Comparison of ENCODE assay signal across 10 mouse cellular contexts in genomic region chr1:173333312-173334253, GRCm38 (mm10). TPM values are rescaled to one million over a fixed set of nuclear protein-coding genes. Genes with fewer than 3 reads are reported as not detected.
A peak's percentile ranks its signal among the peaks of the same experiment; 100 is the strongest.
DNase-seq lines count a peak whose midpoint lies in the region; ATAC-seq and TF ChIP-seq lines count a peak whose summit lies in the region.
"Had no signal": no experiment of that assay in that cellular context is flagged by ENCODE, and none has a peak within 500 bp of the region (broad histone marks: within the 10 kb centered on the region; RNA-seq: fewer than 3 reads in every experiment).

Gene Ackr1, minus strand, starts transcription at chr1:173333750.

- H3K27ac ChIP-seq in liver, postnatal 0 days (ENCODE audit: low read depth), result peak within 1 kb of the TSS; percentile 92

- WGBS in liver, postnatal 0 days (ENCODE audit: insufficient replicate concordance), result 33% methylated on average over 9 of the region's 9 CpGs

- DNase-seq in gastrocnemius, postnatal 4 days (ENCODE audit: low spot score in 2 of 2), result no peak
- DNase-seq in gastrocnemius, adult 18-20 months (ENCODE audit: low spot score), result no peak
- no peak for DNase-seq in G1E (ENCODE audit: low spot score)
- DNase-seq in liver, postnatal 0 days, result peak; percentile 70
- DNase-seq in embryo, embryonic 11 days, result no peak
- no peak for DNase-seq in frontal cortex, postnatal 25 days (ENCODE audit: low spot score in 2 of 2)
- DNase-seq in kidney, postnatal 25 days, result no peak
- DNase-seq: heart, postnatal 14 days had no signal

- peaks cover 3% of the 10 kb centered on the region; the same call in 1 of the 2 replicates for H3K27me3 ChIP-seq in G1E (ENCODE audit: insufficient read depth, low read length)
- H3K27me3 ChIP-seq in liver, postnatal 0 days (ENCODE audit: insufficient read depth, low read length), result no peaks in the 10 kb centered on the region

- H3K4me2 ChIP-seq in liver, postnatal 0 days (ENCODE audit: low read depth, low read length), result peak within 1 kb of the TSS; percentile 69

- H3K36me3 ChIP-seq in G1E (replicated peaks), result no peaks in the 10 kb centered on the region
- no peaks in the 10 kb centered on the region for H3K36me3 ChIP-seq in liver, postnatal 0 days (replicated peaks; ENCODE audit: insufficient read depth, low read length)

- H3K4me3 ChIP-seq in G1E (ENCODE audit: low read depth, low read length), result no peak within 1 kb of the TSS
- peak within 1 kb of the TSS; percentile 58 for H3K4me3 ChIP-seq in liver, postnatal 0 days (ENCODE audit: low read depth, low read length)
- H3K4me3 ChIP-seq: myocyte had no signal

- no peak for TF ChIP-seq CTCF in G1E (IDR thresholded peaks at IDR 0.05; ENCODE audit: low read depth, low read length)
- TF ChIP-seq CTCF in liver, postnatal 0 days (IDR thresholded peaks at IDR 0.05; ENCODE audit: low read depth), result no peak

- peak within 1 kb of the TSS; percentile 58 for H3K9ac ChIP-seq in liver, postnatal 0 days (replicated peaks)

- H3K9me3 ChIP-seq in G1E (replicated peaks), result peaks cover 45% of the 10 kb centered on the region
- no peaks in the 10 kb centered on the region for H3K9me3 ChIP-seq in liver, postnatal 0 days (ENCODE audit: low read length)

- TF ChIP-seq EP300 in liver, postnatal 0 days (IDR thresholded peaks at IDR 0.05; ENCODE audit: low read depth), result peak; percentile 83

- peaks cover 21% of the 10 kb centered on the region; the same call in 1 of the 2 replicates for H3K4me1 ChIP-seq in G1E (ENCODE audit: insufficient read depth, low read depth, low read length)
- H3K4me1 ChIP-seq in liver, postnatal 0 days (ENCODE audit: insufficient read depth), result peaks cover 12% of the 10 kb centered on the region; the same call in 1 of the 2 replicates

- 0 out of 2 replicates have a peak, but pooled peaks have one; percentile 12 for ATAC-seq in G1E (ENCODE audit: extremely low read depth, insufficient number of reproducible peaks, low FRiP score, poor library complexity, severe bottlenecking)
- ATAC-seq in hematopoietic stem cell, adult 5-6 weeks (replicated peaks in 1 of 2; ENCODE audit: insufficient read depth in 1 of 2, low FRiP score in 2 of 2, low TSS enrichment in 1 of 2, low read depth in 1 of 2, poor library complexity in 2 of 2, severe bottlenecking in 2 of 2), result peak; percentile 19 to 40; a peak in 1 of 4 replicates
- ATAC-seq in liver, postnatal 0 days, result peak; percentile 94

RNA-seq across cellular contexts. Expression of gene Ackr1, which starts in this region (rescaled TPM):
- 10 to 100 TPM; 10.8 to 15.1 TPM for total RNA-seq in gastrocnemius, postnatal 4 days (2021)
- total RNA-seq in gastrocnemius, adult 18-20 months (2021), result 1 to 10 TPM; 2.9 to 3.0 TPM
- total RNA-seq in G1E (2014; fragmentation: Nextera tagmentation) (not detected in 2 replicates), G1E (2017) (not detected in 2 replicates)
- not detected in 2 replicates for polyA plus RNA-seq in G1E (2012)
- total RNA-seq in hematopoietic stem cell, adult 5-6 weeks (2017), result not detected in 2 replicates
- polyA plus RNA-seq in liver, postnatal 0 days (2015; fragmentation: Nextera tagmentation; extraction: Ambion mirVana), result 16.9 and 21.8 TPM in 2 replicates
- polyA plus RNA-seq: myocyte had no signal

Comparison
In these comparisons a context has a peak if more than half of its experiments do, and no peak if none do; other contexts are left out.
1. RNA of gene Ackr1 (polyA plus RNA-seq): 16.9 to 21.8 TPM in liver, postnatal 0 days; not detected in G1E; every median in the first group is over 10 times any median in the second.
2. Peak in ATAC-seq in G1E; RNA of the gene not detected or under 1 TPM.
3. Peak in ATAC-seq in hematopoietic stem cell, adult 5-6 weeks; RNA of the gene not detected or under 1 TPM.
4. ATAC-seq: peak in every context shown above with its lines; median percentile 94 in liver, postnatal 0 days; 30 in hematopoietic stem cell, adult 5-6 weeks; 12 in G1E.